Mouse (Mus musculus) olfactory bulb, adult 2 months (tissue): ENCODE results near the gene Ccdc146. TPM values are rescaled to one million over a fixed set of nuclear protein-coding genes. Genes with fewer than 3 reads are reported as not detected.

Experiments used
- H3K27ac ChIP-seq: fragments of 200-500 bp; 2 replicates; pipeline ENCODE4 v1.5.1; 2012; ENCODE audit warnings: low read depth, low read length; ENCODE audit not compliant: insufficient read depth
- H3K4me1 ChIP-seq: fragments of 200-500 bp; 2 replicates; pipeline ENCODE4 v1.6.1; 2012; ENCODE audit warnings: low read length; ENCODE audit not compliant: control insufficient read depth, insufficient read depth
- H3K4me3 ChIP-seq: fragments of 200-500 bp; 2 replicates; pipeline ENCODE4 v1.5.1; 2012; ENCODE audit warnings: mild to moderate bottlenecking, low read depth, low read length, moderate library complexity; ENCODE audit not compliant: insufficient read depth
- CTCF ChIP-seq: fragments of 200-500 bp; IDR thresholded peaks from 2 replicates; pipeline ENCODE4 v1.5.1; 2012; ENCODE audit warnings: low read depth, mild to moderate bottlenecking, low read length, moderate library complexity; ENCODE audit not compliant: insufficient read depth
- POLR2A ChIP-seq: fragments of 200-500 bp; IDR thresholded peaks from 2 replicates; pipeline ENCODE4 v1.6.1; 2012; ENCODE audit warnings: mild to moderate bottlenecking, low read depth, low read length, moderate library complexity; ENCODE audit not compliant: insufficient read depth
- WGBS: fragments of 180-500 bp; shearing (Covaris S2); methylation state at CpG from one replicate; pipeline ENCODE4 v1.1.7; 2018; 5-methylcytosine and 5-hydroxymethylcytosine counted together
- polyA plus RNA-seq: library from polyadenylated mRNA; stranded (reverse); fragments of >200 nt; gene quantifications from 2 replicates; pipeline ENCODE4 v1.2.4, GENCODE M21; 2012; ENCODE audit warnings: low replicate concordance; ENCODE audit not compliant: missing spikeins, insufficient read depth, insufficient read length

Ccdc146 gene
- polyA plus RNA-seq, 1 experiment, result not detected

GRCm38 (mm10) chr5:21320138-21320537, 104.3 kb downstream of the Ccdc146 start:
- whole genome bisulfite sequencing, result 82% methylated on average over 2 of the region's 2 CpGs

GRCm38 (mm10) chr5:21314696-21315095, 109.8 kb downstream of the Ccdc146 start:
- TF ChIP-seq POLR2A, result no peak
- TF ChIP-seq CTCF, result no peak
- Histone ChIP-seq H3K4me3 (no peak overlapping the region), H3K27ac (no peak overlapping the region), H3K4me1 (no peaks in the 10 kb centered on the region)
- WGBS, result 85% methylated on average over 3 of the region's 3 CpGs

More at GRCm38 (mm10) chr5:21320138-21320537, 104.3 kb downstream of the Ccdc146 start:
- H3K27ac ChIP-seq, result no peak overlapping the region
- TF ChIP-seq CTCF (no peak), POLR2A (no peak)
- no peak overlapping the region for H3K4me3 ChIP-seq
- no peaks in the 10 kb centered on the region for H3K4me1 ChIP-seq

- no peak for TF ChIP-seq CTCF
- TF ChIP-seq POLR2A, result no peak
- H3K4me1 ChIP-seq, result no peaks in the 10 kb centered on the region
- 86% methylated on average over 5 of the region's 5 CpGs for WGBS
- no peak overlapping the region for H3K27ac ChIP-seq
- no peak overlapping the region for H3K4me3 ChIP-seq
Measured at GRCm38 (mm10) chr5:21307165-21307564, 117.3 kb downstream of the Ccdc146 start.

GRCm38 (mm10) chr5:21301011-21301410, 123.5 kb downstream of the Ccdc146 start:
- WGBS, result 62% methylated on average over 6 of the region's 6 CpGs
- no peak overlapping the region for H3K4me3 ChIP-seq
- TF ChIP-seq POLR2A (no peak), CTCF (no peak)
- peaks cover 5% of the 10 kb centered on the region; the same call in 1 of the 2 replicates for H3K4me1 ChIP-seq
- no peak overlapping the region for H3K27ac ChIP-seq

GRCm38 (mm10) chr5:21300058-21300457, 124.4 kb downstream of the Ccdc146 start:
- H3K4me1 ChIP-seq, result peaks cover 5% of the 10 kb centered on the region; the same call in 1 of the 2 replicates
- 95% methylated on average over 3 of the region's 3 CpGs for WGBS
- TF ChIP-seq POLR2A, result no peak
- TF ChIP-seq CTCF, result no peak
- no peak overlapping the region for H3K4me3 ChIP-seq
- no peak overlapping the region for H3K27ac ChIP-seq

- WGBS, result 73% methylated on average over 21 of the region's 21 CpGs
- no peak for TF ChIP-seq POLR2A
- Histone ChIP-seq H3K4me1 (peaks cover 5% of the 10 kb centered on the region; the same call in 1 of the 2 replicates), H3K27ac (no peak overlapping the region), H3K4me3 (no peak overlapping the region)
Measured at GRCm38 (mm10) chr5:21299076-21299755, 125.3 kb downstream of the Ccdc146 start.

- Histone ChIP-seq H3K4me3 (no peak overlapping the region), H3K27ac (no peak overlapping the region), H3K4me1 (peaks cover 5% of the 10 kb centered on the region; the same call in 1 of the 2 replicates)
- 86% methylated on average over 8 of the region's 8 CpGs for WGBS
- TF ChIP-seq POLR2A (no peak), CTCF (no peak)
Measured at GRCm38 (mm10) chr5:21295683-21296082, 128.8 kb downstream of the Ccdc146 start.

- 85% methylated on average over 8 of the region's 8 CpGs for WGBS
- Histone ChIP-seq H3K27ac (no peak overlapping the region), H3K4me1 (no peaks in the 10 kb centered on the region), H3K4me3 (no peak overlapping the region)
- TF ChIP-seq POLR2A (no peak), CTCF (no peak)
Measured at GRCm38 (mm10) chr5:21290594-21290993, 133.9 kb downstream of the Ccdc146 start.

- Histone ChIP-seq H3K4me1 (no peaks in the 10 kb centered on the region), H3K27ac (no peak overlapping the region), H3K4me3 (no peak overlapping the region)
- no peak for TF ChIP-seq CTCF
- no peak for TF ChIP-seq POLR2A
- WGBS, result 83% methylated on average over 7 of the region's 7 CpGs
Measured at GRCm38 (mm10) chr5:21288658-21289435, 135.6 kb downstream of the Ccdc146 start.
